21 mouse cellular contexts compared by ENCODE assay signal in the genomic region with DNA sequence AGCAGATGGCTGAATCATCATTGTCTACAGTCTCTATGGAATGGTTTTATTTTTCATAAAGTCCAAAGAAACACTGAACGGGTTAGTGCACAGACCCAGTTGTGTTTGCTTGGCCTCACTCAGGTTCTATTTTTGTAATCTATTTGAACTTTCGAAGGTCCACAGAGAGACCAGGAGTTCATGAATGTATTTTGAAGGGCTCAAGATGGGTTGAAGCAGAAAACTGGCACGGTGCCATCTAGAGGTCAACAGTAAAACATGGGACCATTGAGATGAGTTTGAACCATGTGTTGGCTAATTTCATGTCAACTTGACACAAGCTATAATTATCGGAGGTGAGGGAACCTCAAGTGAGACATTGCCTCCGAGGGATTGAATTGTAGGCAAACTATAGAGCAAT.
DNase-seq lines count a peak whose midpoint lies in the region; ATAC-seq and TF ChIP-seq lines count a peak whose summit lies in the region.
"Had no signal": no experiment of that assay in that cellular context is flagged by ENCODE, and none has a peak within 500 bp of the region (broad histone marks: within the 10 kb centered on the region; RNA-seq: fewer than 3 reads in every experiment).

No protein-coding gene starts in this region.

- 75% methylated on average over 5 of the region's 5 CpGs for WGBS in intestine, embryonic 14.5 days
- 82% methylated on average over 5 of the region's 5 CpGs for WGBS in intestine, embryonic 16.5 days
- WGBS in liver, postnatal 0 days (ENCODE audit: insufficient replicate concordance), result 57% methylated on average over 5 of the region's 5 CpGs
- WGBS in liver, embryonic 12.5 days (ENCODE audit: insufficient replicate concordance), result 61% methylated on average over 5 of the region's 5 CpGs

- no peak for TF ChIP-seq EP300 in liver, postnatal 0 days (IDR thresholded peaks at IDR 0.05; ENCODE audit: low read depth)

- no peaks in the 10 kb centered on the region for H3K27me3 ChIP-seq in intestine, embryonic 14.5 days (replicated peaks; ENCODE audit: control insufficient read depth, insufficient read depth, low read length)
- H3K27me3 ChIP-seq in intestine, embryonic 16.5 days (replicated peaks; ENCODE audit: control insufficient read depth, insufficient read depth, low read length), result no peaks in the 10 kb centered on the region
- H3K27me3 ChIP-seq in liver, postnatal 0 days (ENCODE audit: insufficient read depth, low read length), result no peaks in the 10 kb centered on the region
- peaks cover 12% of the 10 kb centered on the region for H3K27me3 ChIP-seq in liver, embryonic 12.5 days (replicated peaks)
- H3K27me3 ChIP-seq: embryonic facial prominence, embryonic 13.5 days; heart, embryonic 15.5 days had no signal

- no peak overlapping the region for H3K4me2 ChIP-seq in intestine, embryonic 14.5 days (ENCODE audit: low read length)
- no peak overlapping the region for H3K4me2 ChIP-seq in intestine, embryonic 16.5 days (ENCODE audit: low read depth, low read length)
- no peak overlapping the region for H3K4me2 ChIP-seq in liver, postnatal 0 days (ENCODE audit: low read depth, low read length)
- H3K4me2 ChIP-seq in liver, embryonic 12.5 days, result no peak overlapping the region
- H3K4me2 ChIP-seq: embryonic facial prominence, embryonic 13.5 days; forebrain, embryonic 12.5 days; heart, embryonic 11.5 days; heart, embryonic 15.5 days; hindbrain, embryonic 14.5 days had no signal

- H3K9me3 ChIP-seq in intestine, embryonic 14.5 days (ENCODE audit: control insufficient read depth, low read length), result no peaks in the 10 kb centered on the region
- H3K9me3 ChIP-seq in intestine, embryonic 16.5 days (ENCODE audit: control insufficient read depth, low read length), result no peaks in the 10 kb centered on the region
- no peaks in the 10 kb centered on the region for H3K9me3 ChIP-seq in liver, postnatal 0 days (ENCODE audit: low read length)
- no peaks in the 10 kb centered on the region for H3K9me3 ChIP-seq in liver, embryonic 12.5 days (replicated peaks)
- H3K9me3 ChIP-seq: embryonic facial prominence, embryonic 13.5 days; forebrain, embryonic 12.5 days; heart, embryonic 15.5 days had no signal

- H3K27ac ChIP-seq in intestine, embryonic 14.5 days (ENCODE audit: low read depth), result no peak overlapping the region
- H3K27ac ChIP-seq in intestine, embryonic 16.5 days (ENCODE audit: low read length), result no peak overlapping the region
- H3K27ac ChIP-seq in liver, postnatal 0 days (ENCODE audit: low read depth), result peak overlapping the region; percentile 73
- no peak overlapping the region for H3K27ac ChIP-seq in liver, embryonic 12.5 days
- H3K27ac ChIP-seq: embryonic facial prominence, embryonic 13.5 days; forebrain, embryonic 12.5 days; heart, adult 2 months; heart, embryonic 15.5 days; hindbrain, embryonic 14.5 days had no signal

- TF ChIP-seq CTCF in liver, postnatal 0 days (IDR thresholded peaks at IDR 0.05; ENCODE audit: low read depth), result 0 out of 2 replicates have a peak, but pooled peaks have one; percentile 3

- H3K36me3 ChIP-seq in intestine, embryonic 14.5 days (ENCODE audit: control insufficient read depth, insufficient read depth, low read length), result no peaks in the 10 kb centered on the region
- H3K36me3 ChIP-seq in intestine, embryonic 16.5 days (ENCODE audit: control insufficient read depth, insufficient read depth, low read length), result no peaks in the 10 kb centered on the region
- H3K36me3 ChIP-seq in liver, postnatal 0 days (replicated peaks; ENCODE audit: insufficient read depth, low read length), result no peaks in the 10 kb centered on the region
- H3K36me3 ChIP-seq in liver, embryonic 12.5 days, result no peaks in the 10 kb centered on the region
- H3K36me3 ChIP-seq: embryonic facial prominence, embryonic 13.5 days; forebrain, embryonic 12.5 days; heart, embryonic 15.5 days had no signal

- no peak overlapping the region for H3K4me3 ChIP-seq in intestine, embryonic 14.5 days (ENCODE audit: low read depth, low read length)
- no peak overlapping the region for H3K4me3 ChIP-seq in intestine, embryonic 16.5 days (ENCODE audit: low read length)
- H3K4me3 ChIP-seq in liver, postnatal 0 days (ENCODE audit: low read depth, low read length), result no peak overlapping the region
- H3K4me3 ChIP-seq in liver, embryonic 12.5 days, result no peak overlapping the region
- H3K4me3 ChIP-seq: embryonic facial prominence, embryonic 13.5 days; forebrain, embryonic 12.5 days; heart, adult 2 months; heart, embryonic 15.5 days had no signal

- no peak overlapping the region for H3K9ac ChIP-seq in intestine, embryonic 14.5 days (ENCODE audit: low read length)
- H3K9ac ChIP-seq in intestine, embryonic 16.5 days (ENCODE audit: low read depth, low read length), result no peak overlapping the region
- H3K9ac ChIP-seq in liver, postnatal 0 days (replicated peaks), result no peak overlapping the region
- no peak overlapping the region for H3K9ac ChIP-seq in liver, embryonic 12.5 days
- H3K9ac ChIP-seq: embryonic facial prominence, embryonic 13.5 days; forebrain, embryonic 12.5 days; heart, embryonic 15.5 days; hindbrain, embryonic 14.5 days had no signal

- H3K4me1 ChIP-seq in intestine, embryonic 14.5 days (replicated peaks; ENCODE audit: control insufficient read depth, insufficient read depth, low read length), result 0 out of 2 replicates have a peak, but pooled peaks cover 3% of the 10 kb centered on the region
- H3K4me1 ChIP-seq in intestine, embryonic 16.5 days (ENCODE audit: control insufficient read depth, insufficient read depth, low read length), result peaks cover 7% of the 10 kb centered on the region; the same call in 1 of the 2 replicates
- H3K4me1 ChIP-seq in liver, postnatal 0 days (ENCODE audit: insufficient read depth), result peaks cover 5% of the 10 kb centered on the region; the same call in 1 of the 2 replicates
- 0 out of 2 replicates have a peak, but pooled peaks cover 3% of the 10 kb centered on the region for H3K4me1 ChIP-seq in liver, embryonic 12.5 days

- no peak for ATAC-seq in intestine, embryonic 14.5 days (replicated peaks; ENCODE audit: low FRiP score, low TSS enrichment, low read depth)
- ATAC-seq in intestine, embryonic 16.5 days, result no peak
- ATAC-seq in liver, postnatal 0 days, result peak; percentile 80
- ATAC-seq in liver, embryonic 12.5 days, result no peak
- ATAC-seq: forebrain, embryonic 16.5 days had no signal

- DNase-seq in intestine, embryonic 14.5 days (ENCODE audit: low spot score), result peak; percentile 49
- peak; percentile 60 for DNase-seq in liver, postnatal 0 days
- peak; percentile 30 for DNase-seq in NIH3T3 (ENCODE audit: low read depth)
- DNase-seq in neural tube, embryonic 10.5 days (ENCODE audit: extremely low spot score, low spot score), result no peak
- no peak for DNase-seq in layer of hippocampus, postnatal 10 days (ENCODE audit: low spot score in 2 of 2)
- DNase-seq: adrenal gland, adult 2 months; adrenal gland, postnatal 25 days; cerebellum, adult 18-20 months; cerebellum, adult 9-11 months; cerebellum, postnatal 36 days; gastrocnemius, postnatal 14 days; heart, adult 2 months; heart, postnatal 14 days had no signal

Comparison
In these comparisons a context has a peak if more than half of its experiments do, and no peak if none do; other contexts are left out.
1. DNase-seq: peak in intestine, embryonic 14.5 days (single experiment), liver, postnatal 0 days (single experiment) and NIH3T3 (single experiment); none in neural tube, embryonic 10.5 days (single experiment) and layer of hippocampus, postnatal 10 days (0 of 2).